Mouse (Mus musculus) kidney, adult 11 months (tissue): ENCODE measurements around the gene Apex2.
"Not testable (repeated sequence)": the region's sequence is repeated elsewhere in the genome, so short reads cannot be mapped to it uniquely, and the experiment has no call there.

Experiments
- DNase-seq: peaks from one replicate; pipeline ENCODE4 v3.0.0; 2022

Apex2 gene

DNA sequence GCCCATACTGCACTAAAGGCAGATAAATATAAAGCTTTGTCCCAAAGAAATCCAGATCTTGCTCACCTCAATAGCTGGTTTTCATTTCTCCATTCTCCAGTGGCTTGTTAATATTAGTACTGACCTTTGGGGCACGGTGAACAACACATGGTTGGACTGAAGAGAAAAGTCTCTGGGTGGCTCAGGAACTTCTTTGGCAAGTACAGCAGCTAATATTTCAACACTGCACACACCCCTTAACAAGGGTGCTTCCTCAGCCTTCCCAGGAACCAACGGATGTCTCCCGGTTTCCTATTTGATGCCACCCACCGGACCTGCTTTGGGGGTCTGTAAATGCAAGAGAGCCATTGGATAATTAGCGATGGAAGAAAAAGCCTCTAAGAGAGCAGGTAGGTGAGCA is at the start of gene Apex2:
TSS of gene Apex2 (minus strand) at position 173 of the 400 bp plus-strand sequence.
- no peak for DNase-seq

DNA sequence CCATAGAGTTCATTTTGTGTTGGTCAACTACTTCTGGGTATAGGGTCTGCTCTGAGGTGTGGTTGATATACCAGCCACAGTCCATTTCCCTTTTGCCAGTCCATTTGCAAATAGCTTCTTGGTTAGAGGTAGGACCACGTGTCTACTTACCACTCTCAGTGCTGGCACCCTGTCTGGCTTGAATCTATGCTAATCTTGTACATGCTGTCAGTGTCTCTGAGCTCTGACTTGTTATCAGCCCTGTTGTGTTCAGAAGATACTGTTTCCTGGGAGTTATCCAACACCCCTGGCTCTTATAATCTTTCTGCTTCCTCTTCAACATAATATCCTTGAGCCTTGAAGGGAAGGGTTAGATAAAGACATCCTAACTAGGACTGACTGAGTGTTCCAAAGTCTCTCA is 46.8 kb upstream of the Apex2 start:
- DNase-seq: no peak

DNA sequence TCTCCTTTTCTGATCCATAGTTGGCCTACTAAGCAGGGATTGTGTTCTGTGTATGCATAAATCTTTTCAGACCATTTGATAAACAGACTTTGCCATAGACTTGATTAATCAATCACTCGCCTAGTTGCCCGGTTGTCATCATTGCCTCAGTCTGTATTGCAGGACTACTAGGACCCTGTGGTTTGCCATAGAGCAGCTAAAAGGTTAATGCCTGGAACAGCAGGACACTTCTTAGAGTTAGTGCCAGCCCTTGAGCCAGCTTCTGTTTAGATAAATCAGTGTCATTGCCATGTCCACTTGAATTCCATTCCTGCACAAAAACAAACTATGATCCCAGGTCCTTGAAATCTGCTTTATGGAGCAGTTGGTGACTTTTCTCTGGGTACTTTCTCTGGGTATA is 9.2 kb upstream of the Apex2 start:
- DNase-seq: no peak

DNA sequence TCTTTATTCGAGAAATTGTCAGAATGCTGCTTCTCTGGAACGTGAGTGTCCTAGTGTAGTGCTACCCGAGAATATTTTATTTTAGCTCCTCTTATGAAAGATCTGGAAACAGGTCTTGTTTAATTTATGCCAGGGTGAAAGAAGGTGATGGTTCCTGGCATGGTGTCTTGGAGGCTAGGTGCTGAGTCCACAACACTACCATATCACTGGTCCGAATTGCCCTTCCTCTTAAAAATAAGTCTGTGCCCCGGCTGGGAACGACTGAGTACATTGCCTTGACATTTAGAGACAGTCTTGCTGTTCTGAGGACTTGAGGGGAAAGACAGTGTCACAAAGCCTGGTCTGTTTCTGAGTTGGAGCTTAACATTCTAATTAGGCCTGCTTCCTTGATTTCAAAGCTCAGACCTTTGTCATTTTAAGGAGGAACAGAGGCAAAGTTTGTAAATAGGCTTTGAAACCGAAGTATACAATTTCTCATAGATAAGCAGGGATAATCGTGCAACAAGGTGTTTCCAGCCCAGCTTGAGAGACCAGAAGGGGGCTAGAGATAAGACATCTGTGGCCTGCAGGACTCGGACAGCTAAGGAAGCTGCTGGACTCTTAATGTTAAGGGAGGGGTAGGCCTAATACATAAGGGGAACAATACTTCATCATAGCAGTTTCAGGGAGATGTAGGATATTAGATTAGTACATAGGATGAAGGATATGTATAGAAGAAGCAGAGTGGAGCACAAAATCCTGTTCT is 5.5 kb upstream of the Apex2 start:
- no peak for DNase-seq

DNA sequence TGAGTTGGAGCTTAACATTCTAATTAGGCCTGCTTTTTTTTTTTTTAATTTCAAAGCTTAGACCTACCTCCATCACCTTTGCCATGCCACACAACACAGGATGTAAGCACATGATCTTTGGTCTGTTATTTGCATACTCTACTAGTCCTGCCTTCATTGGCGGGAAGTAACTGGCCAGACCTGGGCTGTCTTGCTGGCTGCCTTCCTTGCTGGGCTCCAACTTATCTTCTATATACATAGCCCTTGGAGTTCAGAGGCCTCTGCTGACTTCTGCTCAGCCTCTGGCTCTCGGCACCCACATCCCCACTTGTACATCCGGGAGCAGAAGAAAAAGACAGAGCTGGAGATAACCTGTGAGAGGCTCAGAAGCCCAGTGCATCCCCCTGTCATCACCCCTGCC is 4.5 kb upstream of the Apex2 start:
- no peak for DNase-seq

- peak; percentile 17 for DNase-seq
Measured at GRCm38 (mm10) chrX:150593266-150594035, 3.8 kb upstream of the Apex2 start.

GRCm38 (mm10) chrX:150588023-150588764 is 1.5 kb downstream of the Apex2 start, which contains the start of gene Pfkfb1:
TSS of gene Pfkfb1 (plus strand) at chrX:150588229.
- DNase-seq: peak; percentile 79

DNA sequence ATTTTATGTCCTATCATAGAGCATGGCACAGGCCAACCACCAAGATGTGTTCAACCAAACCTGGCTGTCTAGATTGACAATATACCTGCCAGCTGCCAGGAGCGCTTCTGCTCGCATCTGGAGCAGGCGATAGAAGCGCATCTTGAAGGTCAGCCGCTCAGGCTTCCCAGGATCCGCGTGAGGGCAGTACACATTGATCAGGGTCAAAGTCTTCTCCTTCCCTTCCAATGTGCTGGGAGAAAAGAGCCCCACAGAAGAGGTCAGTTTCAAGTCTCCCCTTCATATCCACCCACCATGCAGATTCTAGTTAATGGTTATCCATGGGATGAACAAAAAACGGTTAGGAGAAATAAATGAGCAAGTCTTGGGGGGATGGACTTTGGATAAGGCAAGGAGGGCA is 4.6 kb downstream of the Apex2 start:
- DNase-seq: peak; percentile 71

DNA sequence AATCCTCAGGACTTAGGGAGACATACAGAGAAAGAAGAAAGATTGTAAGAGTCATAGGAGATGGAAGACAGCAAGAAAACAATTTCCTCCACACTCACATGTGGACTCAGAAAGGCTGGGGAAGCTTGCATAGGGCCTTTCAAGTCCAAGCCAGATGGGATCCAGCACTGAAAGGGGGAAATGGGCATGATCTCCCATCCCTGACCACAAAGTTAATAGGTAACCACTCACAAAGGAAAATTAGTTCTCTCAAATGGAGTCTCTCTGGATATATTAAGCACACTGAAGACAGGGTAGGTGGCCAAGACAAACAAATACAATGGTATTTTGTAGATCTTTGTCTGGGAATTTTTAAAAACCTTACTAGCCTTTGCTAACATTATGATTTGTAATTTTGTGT is 7.7 kb downstream of the Apex2 start:
- DNase-seq: peak; percentile 15

GRCm38 (mm10) chrX:150564644-150565357 is 24.9 kb downstream of the Apex2 start:
- DNase-seq: no peak

- no peak for DNase-seq
Measured at GRCm38 (mm10) chrX:150554032-150554431, 35.6 kb downstream of the Apex2 start.

- peak; percentile 4 for DNase-seq
Measured at GRCm38 (mm10) chrX:150551986-150552385, 37.7 kb downstream of the Apex2 start.

DNA sequence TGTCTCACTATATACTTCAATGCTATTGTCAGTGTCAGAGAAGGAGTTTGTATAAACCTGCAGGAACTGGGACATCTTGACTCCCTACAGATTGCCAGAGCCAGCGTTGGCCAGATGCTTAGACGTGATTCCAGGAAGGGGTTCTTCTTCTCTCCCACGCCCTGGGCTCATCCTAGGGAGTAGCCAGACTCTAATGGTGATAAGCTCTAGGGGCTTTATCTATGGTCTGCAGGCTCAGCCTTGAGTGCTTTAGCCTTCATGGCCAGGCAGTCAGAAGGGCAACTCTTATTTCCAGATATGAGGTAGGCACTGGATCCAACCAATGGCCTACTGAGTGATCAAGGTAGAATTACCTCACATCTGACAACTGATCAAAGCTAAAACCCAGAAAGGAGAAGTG is 40.0 kb downstream of the Apex2 start:
- DNase-seq: no peak

DNA sequence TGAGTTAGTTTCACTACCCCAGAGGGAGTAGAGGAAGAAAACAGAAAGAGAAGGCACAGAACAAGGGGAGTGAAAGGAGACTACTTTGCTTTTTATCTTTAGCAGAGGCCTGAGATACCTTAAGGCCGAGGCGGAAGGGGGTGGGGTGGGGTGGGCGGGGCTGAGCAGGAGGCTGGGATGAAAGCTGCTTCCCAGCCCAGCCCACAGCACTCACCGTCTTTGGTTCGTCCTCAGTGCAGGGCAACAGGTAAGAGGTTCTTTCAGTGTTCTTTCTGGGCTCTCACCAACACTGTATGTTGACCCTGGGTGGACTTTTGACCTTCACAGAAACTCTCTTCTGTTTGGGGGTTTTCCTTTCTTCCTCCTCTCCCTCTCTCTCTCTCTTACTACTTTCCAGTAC is 42.4 kb downstream of the Apex2 start, which contains the start of gene Alas2:
TSS of gene Alas2 (plus strand) at position 137 of the 400 bp plus-strand sequence.
- no peak for DNase-seq

- DNase-seq: no peak
Measured at GRCm38 (mm10) chrX:150541684-150542083, 48.0 kb downstream of the Apex2 start.

GRCm38 (mm10) chrX:150540111-150540510 is 49.6 kb downstream of the Apex2 start:
- DNase-seq: no peak

DNA sequence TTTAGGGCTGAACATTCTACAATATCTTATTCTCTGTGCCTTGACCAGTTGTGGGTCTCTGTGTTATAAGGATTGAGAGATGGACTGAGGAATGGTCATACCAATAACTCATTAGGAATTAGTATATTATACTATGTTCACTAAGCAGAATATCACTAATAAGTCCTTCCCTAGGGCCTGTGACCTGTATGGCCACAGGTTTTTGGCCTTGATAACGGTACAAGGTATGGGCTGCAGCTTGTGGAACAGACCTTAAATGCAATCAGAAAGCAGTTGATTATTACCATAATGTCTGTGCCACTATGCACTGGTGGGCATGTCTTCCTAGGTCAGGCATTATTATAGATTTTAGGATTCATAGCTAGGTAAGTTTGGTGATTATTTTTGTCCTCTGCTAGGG is 73.2 kb downstream of the Apex2 start:
- no peak for DNase-seq

GRCm38 (mm10) chrX:150516015-150516414 is 73.7 kb downstream of the Apex2 start:
- DNase-seq: no peak

DNA sequence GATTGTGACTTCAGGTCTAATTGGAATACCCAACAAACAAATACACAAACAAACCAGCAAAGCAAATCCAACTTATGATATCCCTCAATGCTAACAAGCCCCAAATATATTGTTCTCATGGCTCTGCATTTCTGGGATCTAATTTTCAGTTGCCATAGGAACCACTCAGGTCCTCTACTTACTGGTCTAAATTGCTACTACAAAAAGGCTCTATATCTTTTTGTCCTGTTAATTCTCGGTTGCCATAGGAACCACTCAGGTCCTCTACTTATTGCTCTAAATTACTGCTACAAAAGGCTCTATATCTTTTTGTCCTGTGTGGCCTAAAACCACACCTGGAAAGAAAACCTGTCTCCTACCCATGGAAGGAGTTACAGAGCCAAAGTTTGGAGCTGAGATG is 75.5 kb downstream of the Apex2 start:
- DNase-seq: no peak

GRCm38 (mm10) chrX:150511274-150511673 is 78.4 kb downstream of the Apex2 start:
- DNase-seq: no peak

GRCm38 (mm10) chrX:150510631-150511030 is 79.0 kb downstream of the Apex2 start:
- DNase-seq: no peak

- DNase-seq: no peak
Measured at GRCm38 (mm10) chrX:150508696-150509095, 81.0 kb downstream of the Apex2 start.

- DNase-seq: not testable (repeated sequence)
Measured at GRCm38 (mm10) chrX:150487811-150488210, 101.9 kb downstream of the Apex2 start.
